Mouse (Mus musculus) left cerebral cortex, postnatal 4 days (tissue): ENCODE results near the gene Mical3. TPM values are rescaled to one million over a fixed set of nuclear protein-coding genes. Genes with fewer than 3 reads are reported as not detected.

Experiments used
- total RNA-seq, 2 experiments: library from RNA; stranded (reverse); gene quantifications; 2 replicates each; pipeline ENCODE4 v1.2.3; 2021

The Mical3 gene
- total RNA-seq, 2 experiments from 2014 or later: 149 to 156 TPM

Other genes starting within 250 kb of the Mical3 start
- gene Bid, start 214.1 kb downstream of the Mical3 start, total RNA-seq: 10 to 100 TPM; 18.8 to 22.4 TPM
- 10 to 100 TPM; 15.2 to 15.6 TPM for gene Pex26, start 52.7 kb upstream of the Mical3 start, total RNA-seq
- gene Tuba8, start 79.7 kb upstream of the Mical3 start, total RNA-seq: under 1 TPM; 0.40 to 0.82 TPM
- not detected for gene Usp18, start 114.9 kb upstream of the Mical3 start, total RNA-seq
- gene Slc6a13, start 169.2 kb upstream of the Mical3 start, total RNA-seq: 10 to 100 TPM; 25.3 to 29.0 TPM
- gene Slc6a12, start 212.1 kb upstream of the Mical3 start, total RNA-seq: 1 to 10 TPM; 1.1 to 1.6 TPM